Mouse (Mus musculus): ENCODE data around the gene H2-Q4.
A peak's percentile ranks its signal among the peaks of the same experiment; 100 is the strongest.
"Not testable (repeated sequence)": the region's sequence is repeated elsewhere in the genome, so short reads cannot be mapped to it uniquely, and the experiment has no call there.

H2-Q4 gene

GRCm38 (mm10) chr17:35420206-35420810, 40.9 kb downstream of the H2-Q4 start:
- DNase-seq (ENCODE audit: low spot score): not testable (repeated sequence)

- DNase-seq (ENCODE audit: low spot score): not testable (repeated sequence)
Measured at GRCm38 (mm10) chr17:35421331-35421730, 41.9 kb downstream of the H2-Q4 start.

DNA sequence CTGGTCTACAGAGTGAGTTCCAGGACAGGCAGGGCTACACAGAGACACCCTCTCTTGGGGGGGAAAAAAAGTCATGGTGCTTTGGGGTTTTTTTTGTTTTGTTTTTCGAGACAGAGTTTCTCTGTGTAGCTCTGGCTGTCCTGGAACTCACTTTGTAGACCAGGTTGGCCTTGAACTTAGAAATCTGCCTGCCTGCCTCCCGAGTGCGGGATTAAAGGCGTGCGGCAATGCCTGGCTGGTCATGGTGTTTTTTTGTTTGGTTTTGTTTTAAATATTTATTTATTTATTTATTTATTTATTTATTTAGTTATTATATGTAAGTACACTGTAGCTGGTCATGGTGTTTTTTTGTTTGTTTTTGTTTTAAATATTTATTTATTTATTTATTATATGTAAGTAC, 42.9 kb downstream of the H2-Q4 start:
- not testable (repeated sequence) for DNase-seq (ENCODE audit: low spot score)

GRCm38 (mm10) chr17:35423131-35423810, 43.9 kb downstream of the H2-Q4 start:
- DNase-seq (ENCODE audit: low spot score): peak; percentile 0

GRCm38 (mm10) chr17:35424106-35424505, 44.7 kb downstream of the H2-Q4 start:
- peak; percentile 1 for DNase-seq (ENCODE audit: low spot score)

GRCm38 (mm10) chr17:35424624-35425416, 45.4 kb downstream of the H2-Q4 start, which contains the start of gene H2-Q6:
Gene H2-Q6 (plus strand): TSS chr17:35424850.
- peak; percentile 43 for DNase-seq (ENCODE audit: low spot score)

- DNase-seq (ENCODE audit: low spot score): peak; percentile 1
Measured at GRCm38 (mm10) chr17:35425474-35425873, 46.1 kb downstream of the H2-Q4 start.

GRCm38 (mm10) chr17:35428883-35429282, 49.5 kb downstream of the H2-Q4 start:
- not testable (repeated sequence) for DNase-seq (ENCODE audit: low spot score)

GRCm38 (mm10) chr17:35430671-35431070, 51.3 kb downstream of the H2-Q4 start:
- DNase-seq (ENCODE audit: low spot score): not testable (repeated sequence)

DNA sequence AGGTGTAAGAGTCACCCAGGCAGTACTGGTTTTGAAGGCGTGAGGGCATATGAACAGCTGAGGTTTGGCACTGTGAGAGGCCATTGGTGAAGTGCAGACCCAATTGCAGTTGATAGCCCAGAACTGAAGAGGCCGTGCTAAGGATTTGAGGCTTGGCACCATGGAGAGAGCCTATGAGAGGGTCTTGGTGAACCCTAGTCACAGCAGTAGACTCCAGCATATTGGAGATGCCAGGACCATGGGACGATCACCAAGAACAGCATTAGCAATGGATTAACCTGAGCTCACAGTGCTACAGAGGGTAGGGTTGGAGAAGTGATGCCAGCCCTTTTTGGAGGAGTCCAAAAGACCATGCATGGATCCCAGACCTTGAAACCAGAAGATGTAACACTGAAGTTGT, 52.8 kb downstream of the H2-Q4 start:
- not testable (repeated sequence) for DNase-seq (ENCODE audit: low spot score)

DNA sequence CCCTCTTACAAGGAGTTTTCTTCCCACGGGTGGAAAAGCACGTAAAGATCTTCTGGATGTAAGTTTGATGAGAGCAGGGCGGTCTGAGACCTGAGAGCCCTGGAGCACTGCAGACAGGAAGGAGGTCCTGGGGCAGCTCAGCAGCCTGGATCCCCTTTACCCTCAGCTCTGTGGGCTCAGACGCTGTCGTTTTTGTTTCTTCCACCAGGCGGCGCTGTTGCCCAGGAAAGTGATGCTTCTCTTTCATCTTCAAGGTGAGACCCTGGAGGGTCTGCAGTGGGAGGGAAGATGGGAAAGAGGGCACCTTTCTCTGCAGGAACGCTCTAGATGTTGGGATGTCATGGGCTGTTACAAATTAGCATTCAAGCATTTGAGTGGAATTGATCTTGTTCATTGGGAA, 55.4 kb downstream of the H2-Q4 start:
- not testable (repeated sequence) for DNase-seq (ENCODE audit: low spot score)
